Mouse (Mus musculus) thymus, adult 2 months (tissue): Measurements from ENCODE around the gene Xpot. TPM values are rescaled to one million over a fixed set of nuclear protein-coding genes. Genes with fewer than 3 reads are reported as not detected.

ENCODE experiments used
- DNase-seq: peaks from one replicate; pipeline ENCODE4 v3.0.0; 2021
- H3K27ac ChIP-seq: fragments of 200-500 bp; 2 replicates; pipeline ENCODE4 v1.5.1; 2012; ENCODE audit warnings: low read length, control low read depth; ENCODE audit not compliant: control insufficient read depth, insufficient read depth
- H3K27me3 ChIP-seq: fragments of 200-500 bp; 2 replicates; pipeline ENCODE4 v1.6.1; 2012; ENCODE audit warnings: mild to moderate bottlenecking, low read length, moderate library complexity, mixed read lengths; ENCODE audit not compliant: control insufficient read depth, insufficient read depth
- H3K36me3 ChIP-seq: fragments of 200-500 bp; 2 replicates; pipeline ENCODE4 v1.6.1; 2012; ENCODE audit warnings: mild to moderate bottlenecking, low read length, moderate library complexity; ENCODE audit not compliant: control insufficient read depth, insufficient read depth
- H3K4me1 ChIP-seq: fragments of 200-500 bp; replicated peaks from 2 replicates; pipeline ENCODE4 v1.6.1; 2012; ENCODE audit warnings: low read length; ENCODE audit not compliant: control insufficient read depth, insufficient read depth
- H3K4me3 ChIP-seq: fragments of 200-500 bp; 2 replicates; pipeline ENCODE4 v1.5.1; 2012; ENCODE audit warnings: mild to moderate bottlenecking, low read length, control low read depth, moderate library complexity; ENCODE audit not compliant: control insufficient read depth, insufficient read depth
- CTCF ChIP-seq: fragments of 200-500 bp; IDR thresholded peaks from 2 replicates; pipeline ENCODE4 v1.5.1; 2012; ENCODE audit warnings: mild to moderate bottlenecking, control low read depth, low read length, moderate library complexity, borderline replicate concordance; ENCODE audit not compliant: control insufficient read depth, poor library complexity, insufficient read depth; ENCODE audit errors: extremely low read depth
- POLR2A ChIP-seq: fragments of 200-500 bp; IDR thresholded peaks from 2 replicates; pipeline ENCODE4 v1.6.1; 2012; ENCODE audit warnings: mild to moderate bottlenecking, low read length, control low read depth, moderate library complexity; ENCODE audit not compliant: control insufficient read depth, poor library complexity, insufficient read depth; ENCODE audit errors: extremely low read depth
- WGBS: fragments of 180-500 bp; shearing (Covaris S2); methylation state at CpG from one replicate; pipeline ENCODE4 v1.1.7; 2018; 5-methylcytosine and 5-hydroxymethylcytosine counted together
- polyA plus RNA-seq: library from polyadenylated mRNA; depleted of rRNA; stranded (reverse); fragments of >200 nt; gene quantifications from 2 replicates; pipeline ENCODE4 v1.2.3, GENCODE M21; 2012

Gene Xpot
- polyA plus RNA-seq, 1 experiment, result 80.9 TPM

GRCm38 (mm10) chr10:121587371-121587840 is 38.7 kb downstream of the Xpot start:
- no peak for DNase-seq
- Histone ChIP-seq H3K27ac (peak overlapping the region; percentile 44; the same call in 1 of the 2 replicates), H3K4me3 (peak overlapping the region; percentile 72), H3K36me3 (peaks cover 8% of the 10 kb centered on the region; the same call in 1 of the 2 replicates), H3K4me1 (peaks cover 12% of the 10 kb centered on the region), H3K27me3 (no peaks in the 10 kb centered on the region)
- no peak for TF ChIP-seq CTCF
- no peak for TF ChIP-seq POLR2A
- WGBS, result 45% methylated on average over 6 of the region's 6 CpGs

- Histone ChIP-seq H3K27ac (peak within 1 kb of the TSS; percentile 44), H3K4me3 (peak within 1 kb of the TSS; percentile 72), H3K36me3 (peaks cover 8% of the 10 kb centered on the region; the same call in 1 of the 2 replicates), H3K27me3 (no peaks in the 10 kb centered on the region), H3K4me1 (peaks cover 12% of the 10 kb centered on the region)
- TF ChIP-seq CTCF (peak; percentile 48; the same call in 1 of the 2 replicates), POLR2A (peak; percentile 93)
- under 1% methylated on average over 56 of the region's 58 CpGs for WGBS
- DNase-seq, result peak; percentile 93
Measured at GRCm38 (mm10) chr10:121586675-121587370, 39.3 kb downstream of the Xpot start, which contains the start of gene Tbk1. Gene Tbk1 (minus strand): TSS chr10:121586787.

- Histone ChIP-seq H3K4me1 (peaks cover 6% of the 10 kb centered on the region), H3K27me3 (no peaks in the 10 kb centered on the region), H3K27ac (peak overlapping the region; percentile 6; the same call in 1 of the 2 replicates), H3K4me3 (peak overlapping the region; percentile 72), H3K36me3 (peaks cover 14% of the 10 kb centered on the region)
- peak; percentile 10 for DNase-seq
- TF ChIP-seq POLR2A (no peak), CTCF (no peak)
- WGBS, result 1% methylated on average over 48 of the region's 48 CpGs
Measured at GRCm38 (mm10) chr10:121585791-121586642, 40.1 kb downstream of the Xpot start.

- H3K4me1 ChIP-seq, result peaks cover 5% of the 10 kb centered on the region
- no peak for DNase-seq
- no peak overlapping the region for H3K4me3 ChIP-seq
- H3K27ac ChIP-seq, result no peak overlapping the region
- H3K27me3 ChIP-seq, result no peaks in the 10 kb centered on the region
- TF ChIP-seq POLR2A (no peak), CTCF (no peak)
- peaks cover 16% of the 10 kb centered on the region for H3K36me3 ChIP-seq
- WGBS, result 70% methylated on average over 20 of the region's 20 CpGs
Measured at GRCm38 (mm10) chr10:121585056-121585790, 40.9 kb downstream of the Xpot start.

GRCm38 (mm10) chr10:121584033-121584432 is 42.1 kb downstream of the Xpot start:
- no peak overlapping the region for H3K27ac ChIP-seq
- peaks cover 18% of the 10 kb centered on the region for H3K36me3 ChIP-seq
- no peak for TF ChIP-seq POLR2A
- TF ChIP-seq CTCF, result no peak
- H3K4me3 ChIP-seq, result no peak overlapping the region
- DNase-seq, result no peak
- no peaks in the 10 kb centered on the region for H3K27me3 ChIP-seq
- WGBS, result 96% methylated on average over 10 of the region's 10 CpGs
- peaks cover 5% of the 10 kb centered on the region for H3K4me1 ChIP-seq

- TF ChIP-seq POLR2A (no peak), CTCF (no peak)
- peaks cover 5% of the 10 kb centered on the region for H3K4me1 ChIP-seq
- no peaks in the 10 kb centered on the region for H3K27me3 ChIP-seq
- no peak for DNase-seq
- H3K4me3 ChIP-seq, result no peak overlapping the region
- H3K36me3 ChIP-seq, result peaks cover 23% of the 10 kb centered on the region
- WGBS, result 70% methylated on average over 12 of the region's 12 CpGs
- H3K27ac ChIP-seq, result no peak overlapping the region
Measured at GRCm38 (mm10) chr10:121583016-121583415, 43.1 kb downstream of the Xpot start.

GRCm38 (mm10) chr10:121582287-121582686 is 43.8 kb downstream of the Xpot start:
- Histone ChIP-seq H3K36me3 (peaks cover 27% of the 10 kb centered on the region), H3K4me1 (peaks cover 5% of the 10 kb centered on the region), H3K27me3 (no peaks in the 10 kb centered on the region), H3K27ac (no peak overlapping the region), H3K4me3 (no peak overlapping the region)
- 87% methylated on average over 8 of the region's 8 CpGs for WGBS
- no peak for DNase-seq
- TF ChIP-seq POLR2A (no peak), CTCF (no peak)
